Mouse (Mus musculus) lung, embryonic 14.5 days (tissue): Measurements from ENCODE around the gene Olfr237-ps1. TPM values are rescaled to one million over a fixed set of nuclear protein-coding genes. Genes with fewer than 3 reads are reported as not detected.

Experiments
- ATAC-seq: fragments of 200-750 bp; cut with Nextera tagmentation; 2 replicates; pipeline ENCODE4 v1.8.0; 2017; ENCODE audit warnings: mild to moderate bottlenecking, moderate TSS enrichment, moderate library complexity; ENCODE audit not compliant: insufficient read depth
- DNase-seq: peaks from one replicate; pipeline ENCODE4 v3.0.0-alpha.2; 2015
- H3K27ac ChIP-seq: fragments of 300-500 bp; sonication (generic); 2 replicates; pipeline ENCODE4 v1.5.1; 2014; ENCODE audit warnings: low read depth, mild to moderate bottlenecking, moderate library complexity
- H3K27me3 ChIP-seq: fragments of 300-500 bp; sonication (generic); 2 replicates; pipeline ENCODE4 v1.6.1; 2014; ENCODE audit warnings: low read length, control low read depth; ENCODE audit not compliant: insufficient read depth
- H3K36me3 ChIP-seq: fragments of 300-500 bp; sonication (generic); 2 replicates; pipeline ENCODE4 v1.6.1; 2014; ENCODE audit warnings: control low read depth; ENCODE audit not compliant: insufficient read depth
- H3K4me1 ChIP-seq: fragments of 300-500 bp; sonication (generic); 2 replicates; pipeline ENCODE4 v1.6.1; 2014; ENCODE audit warnings: antibody characterized with exemption, control low read depth; ENCODE audit not compliant: insufficient read depth
- H3K4me2 ChIP-seq: fragments of 300-500 bp; sonication (generic); 2 replicates; pipeline ENCODE4 v1.6.1; 2014; ENCODE audit warnings: mild to moderate bottlenecking
- H3K4me3 ChIP-seq: fragments of 300-500 bp; sonication (generic); 2 replicates; pipeline ENCODE4 v1.5.1; 2014; ENCODE audit warnings: low read depth, low read length
- H3K9ac ChIP-seq: fragments of 300-500 bp; sonication (generic); 2 replicates; pipeline ENCODE4 v1.6.1; 2014
- H3K9me3 ChIP-seq: fragments of 300-500 bp; sonication (generic); 2 replicates; pipeline ENCODE4 v1.6.1; 2016; ENCODE audit warnings: low read depth, low read length, control low read depth
- CTCF ChIP-seq: IDR thresholded peaks from 2 replicates; pipeline ENCODE4 v1.5.1; 2016; ENCODE audit warnings: antibody characterized with exemption, low read depth
- WGBS: fragments of 180-500 bp; shearing (Covaris S2); extraction: QIAGEN DNeasy Blood & Tissue Kit; methylation state at CpG from one replicate; pipeline ENCODE4 v1.1.7; 2014; 5-methylcytosine and 5-hydroxymethylcytosine counted together
- polyA plus RNA-seq: library from polyadenylated mRNA; unstranded; fragments of >200 nt; fragmentation: Nextera tagmentation; extraction: Ambion mirVana; gene quantifications from 2 replicates; pipeline ENCODE4 v1.2.1, GENCODE M21; 2014

Olfr237-ps1 gene
- polyA plus RNA-seq, 1 experiment from 2014 or later = not detected

DNA sequence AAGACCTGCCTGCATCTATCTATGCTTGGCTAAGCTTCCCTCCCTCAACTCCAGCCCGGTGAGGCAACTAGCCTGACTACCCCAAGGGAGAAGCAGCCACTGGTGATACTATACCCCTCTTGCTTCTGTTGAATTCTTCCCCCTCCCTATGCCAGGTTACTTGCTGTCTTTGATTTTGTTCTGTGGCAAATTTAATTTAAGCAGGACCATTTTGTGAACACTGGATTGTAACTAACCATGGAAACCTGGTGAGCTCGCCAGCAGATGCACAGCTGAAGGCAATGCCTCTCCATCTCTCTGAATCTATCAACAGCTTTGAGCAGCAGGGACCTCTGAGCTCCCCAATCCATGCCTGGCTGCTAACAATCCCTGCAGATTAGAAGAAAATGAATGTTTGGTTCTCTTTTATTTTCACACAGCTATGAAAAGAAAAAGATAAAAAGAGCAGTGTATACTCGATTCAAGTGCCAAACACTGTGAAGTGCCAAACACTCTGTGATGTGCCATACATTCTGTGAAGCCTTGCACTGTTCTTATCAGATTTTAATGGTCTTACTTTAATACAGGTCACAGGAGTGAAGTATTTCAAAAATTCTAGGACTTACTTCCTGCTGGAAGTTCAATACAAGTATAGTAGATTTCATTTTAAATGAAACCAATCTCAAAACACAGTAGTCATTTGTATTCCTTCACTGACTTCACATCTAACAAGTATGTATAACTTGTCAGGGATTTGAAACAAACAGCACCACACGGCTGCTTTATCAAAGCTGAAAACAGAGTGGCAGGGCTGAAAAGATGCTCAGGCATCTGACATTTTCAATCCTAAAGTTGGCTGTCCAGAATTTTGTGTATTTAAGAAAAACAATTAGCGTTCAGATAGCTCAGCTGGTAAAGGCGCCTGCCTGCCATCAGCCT, 32.5 kb downstream of the Olfr237-ps1 start:
- no peaks in the 10 kb centered on the region for H3K9me3 ChIP-seq
- TF ChIP-seq CTCF = no peak
- H3K36me3 ChIP-seq = no peaks in the 10 kb centered on the region
- no peak overlapping the region for H3K4me3 ChIP-seq
- ATAC-seq = no peak
- no peak overlapping the region for H3K4me2 ChIP-seq
- H3K27me3 ChIP-seq = no peaks in the 10 kb centered on the region
- no peak for DNase-seq
- H3K4me1 ChIP-seq = no peaks in the 10 kb centered on the region
- H3K27ac ChIP-seq = no peak overlapping the region
- H3K9ac ChIP-seq = no peak overlapping the region
- 38% methylated on average over 6 of the region's 6 CpGs for WGBS

DNA sequence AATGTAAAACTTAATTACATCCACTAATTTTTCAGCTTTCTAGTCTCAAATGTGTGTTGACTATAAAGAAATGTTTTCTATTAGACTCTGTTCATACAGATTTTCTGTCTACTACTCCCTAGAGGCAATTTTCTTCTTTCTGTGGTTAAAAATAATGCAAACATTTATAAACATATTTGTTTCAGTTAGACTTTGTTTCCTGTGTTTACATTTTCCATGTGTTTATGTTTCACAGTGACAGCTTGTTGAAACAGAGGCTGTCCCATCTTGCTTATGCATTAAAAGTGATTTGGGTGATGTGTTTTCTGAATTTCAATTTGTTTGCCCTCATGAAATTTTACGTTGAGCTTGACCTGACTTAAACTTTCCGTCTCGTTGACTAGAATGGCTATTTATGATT, 44.6 kb downstream of the Olfr237-ps1 start:
- Histone ChIP-seq H3K4me1 (no peaks in the 10 kb centered on the region), H3K27ac (peak overlapping the region; percentile 65), H3K9me3 (no peaks in the 10 kb centered on the region), H3K4me2 (no peak overlapping the region), H3K9ac (no peak overlapping the region), H3K27me3 (no peaks in the 10 kb centered on the region), H3K4me3 (no peak overlapping the region), H3K36me3 (no peaks in the 10 kb centered on the region)
- no peak for TF ChIP-seq CTCF
- 24% methylated on average over 3 of the region's 3 CpGs for WGBS
- DNase-seq (peak; percentile 78), ATAC-seq (peak; percentile 70; the same call in 1 of the 2 replicates)

DNA sequence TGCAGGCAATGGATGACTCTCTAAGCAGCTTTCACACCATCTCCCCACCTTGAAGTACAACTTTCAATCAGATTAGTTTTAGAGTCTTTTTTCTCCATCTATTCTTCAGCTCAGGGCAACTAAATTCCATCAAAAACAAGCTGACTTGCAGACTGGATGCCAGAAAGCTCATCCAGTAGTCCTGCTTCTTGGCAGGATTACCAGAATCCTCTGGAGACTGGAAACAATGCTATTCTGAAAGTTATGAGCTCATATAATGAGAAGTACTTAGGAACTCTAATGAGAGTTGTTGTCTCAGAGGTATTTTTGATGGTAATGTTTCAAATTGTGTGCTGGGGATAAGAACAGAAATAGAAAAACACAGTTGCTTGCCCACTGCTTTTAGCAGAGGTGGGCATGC, 50.4 kb downstream of the Olfr237-ps1 start, which contains the start of gene Olfr435:
Gene Olfr435, plus strand, starts transcription at position 366 of the 400 bp plus-strand sequence.
- no peak within 1 kb of the TSS for H3K4me2 ChIP-seq
- H3K36me3 ChIP-seq = no peaks in the 10 kb centered on the region
- ATAC-seq (no peak), DNase-seq (peak; percentile 19)
- H3K27me3 ChIP-seq = no peaks in the 10 kb centered on the region
- TF ChIP-seq CTCF = no peak
- no peaks in the 10 kb centered on the region for H3K9me3 ChIP-seq
- no peaks in the 10 kb centered on the region for H3K4me1 ChIP-seq
- no peak within 1 kb of the TSS for H3K9ac ChIP-seq
- H3K4me3 ChIP-seq = no peak within 1 kb of the TSS
- H3K27ac ChIP-seq = no peak within 1 kb of the TSS

DNA sequence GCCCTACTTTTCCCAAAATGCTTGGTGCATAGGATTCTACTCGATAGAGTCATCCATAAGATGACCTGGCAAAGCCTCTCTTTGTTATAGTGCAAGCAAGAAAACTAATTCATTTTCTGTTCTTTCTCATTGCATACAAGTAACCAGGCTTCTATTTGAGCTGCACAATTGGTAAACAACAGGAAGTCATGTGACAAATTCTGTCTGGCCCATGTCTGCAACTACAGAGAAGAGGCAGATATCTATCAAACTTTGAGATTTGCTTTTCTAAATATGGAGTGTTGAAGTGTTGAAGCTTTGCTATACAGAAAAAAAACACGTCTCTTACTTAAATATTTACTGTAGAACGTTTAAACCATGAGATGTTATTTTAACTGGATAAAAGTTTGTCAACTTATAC, 51.7 kb downstream of the Olfr237-ps1 start:
- DNase-seq (peak; percentile 64), ATAC-seq (peak; percentile 79)
- Histone ChIP-seq H3K27me3 (no peaks in the 10 kb centered on the region), H3K4me3 (no peak overlapping the region), H3K9ac (no peak overlapping the region), H3K4me1 (no peaks in the 10 kb centered on the region), H3K27ac (no peak overlapping the region), H3K4me2 (no peak overlapping the region), H3K36me3 (no peaks in the 10 kb centered on the region), H3K9me3 (no peaks in the 10 kb centered on the region)
- TF ChIP-seq CTCF = no peak
- WGBS = 25% methylated on average over 3 of the region's 3 CpGs

DNA sequence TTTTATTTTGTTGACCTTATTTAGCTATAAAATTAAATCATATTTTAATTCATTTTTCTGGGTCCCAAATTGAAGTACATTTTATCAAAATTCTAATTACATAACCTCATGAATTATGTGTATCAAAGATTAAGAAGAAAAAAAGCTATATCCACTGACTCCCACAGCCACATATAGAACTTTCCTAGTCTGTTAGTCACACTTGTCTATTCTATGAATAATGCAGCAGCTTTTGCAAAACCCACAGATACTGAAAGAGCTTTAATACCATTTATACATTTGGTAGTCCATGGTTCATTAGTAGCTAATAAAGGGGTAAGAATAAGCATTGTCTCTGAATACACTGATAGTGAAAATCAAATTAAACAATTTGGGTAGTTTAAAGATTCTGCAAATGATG, 56.4 kb downstream of the Olfr237-ps1 start:
- no peaks in the 10 kb centered on the region for H3K4me1 ChIP-seq
- TF ChIP-seq CTCF = no peak
- no peaks in the 10 kb centered on the region for H3K27me3 ChIP-seq
- no peak overlapping the region for H3K4me2 ChIP-seq
- H3K27ac ChIP-seq = no peak overlapping the region
- ATAC-seq (no peak), DNase-seq (no peak)
- H3K9ac ChIP-seq = no peak overlapping the region
- H3K9me3 ChIP-seq = no peaks in the 10 kb centered on the region
- no peaks in the 10 kb centered on the region for H3K36me3 ChIP-seq
- no peak overlapping the region for H3K4me3 ChIP-seq

DNA sequence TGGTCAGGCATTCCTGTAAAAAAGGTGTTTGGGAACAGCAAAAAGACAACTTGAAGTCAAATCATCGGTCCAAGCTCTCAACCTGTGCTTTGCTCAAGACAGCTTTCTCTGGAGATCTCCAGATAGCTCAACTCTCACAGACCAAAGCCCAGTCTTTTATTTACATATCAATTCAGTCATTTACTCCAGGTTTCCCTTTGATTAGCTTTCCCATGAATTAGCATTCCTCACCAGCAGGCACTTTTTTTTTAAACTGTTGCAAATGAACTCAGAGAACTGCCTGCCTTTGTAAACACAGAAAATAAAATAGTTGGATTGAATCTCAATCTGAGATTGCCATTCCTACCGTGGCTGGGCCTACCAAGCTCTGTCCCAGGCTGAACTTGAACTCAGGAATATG, 59.0 kb downstream of the Olfr237-ps1 start:
- no peak overlapping the region for H3K9ac ChIP-seq
- H3K4me2 ChIP-seq = no peak overlapping the region
- DNase-seq = no peak
- H3K27ac ChIP-seq = no peak overlapping the region
- no peaks in the 10 kb centered on the region for H3K9me3 ChIP-seq
- 51% methylated on average over 2 of the region's 2 CpGs for WGBS
- TF ChIP-seq CTCF = no peak
- no peaks in the 10 kb centered on the region for H3K36me3 ChIP-seq
- ATAC-seq = no peak
- H3K27me3 ChIP-seq = no peaks in the 10 kb centered on the region
- no peaks in the 10 kb centered on the region for H3K4me1 ChIP-seq
- H3K4me3 ChIP-seq = no peak overlapping the region

Other genes starting within 250 kb of the Olfr237-ps1 start
- gene Olfr447, start 237.7 kb upstream of the Olfr237-ps1 start, polyA plus RNA-seq = not detected in 2 replicates
- gene Olfr446, start 225.2 kb upstream of the Olfr237-ps1 start, polyA plus RNA-seq = not detected in 2 replicates
- gene Olfr444, start 197.5 kb upstream of the Olfr237-ps1 start, polyA plus RNA-seq = not detected in 2 replicates
- not detected in 2 replicates for gene Olfr441, start 40.2 kb upstream of the Olfr237-ps1 start, polyA plus RNA-seq
- gene Olfr437, start 16.7 kb downstream of the Olfr237-ps1 start, polyA plus RNA-seq = not detected in 2 replicates
- not detected in 2 replicates for gene Olfr13, start 25.6 kb downstream of the Olfr237-ps1 start, polyA plus RNA-seq
- not detected in 2 replicates for gene Olfr435, start 50.6 kb downstream of the Olfr237-ps1 start, polyA plus RNA-seq
- not detected in 2 replicates for gene Olfr434, start 66.5 kb downstream of the Olfr237-ps1 start, polyA plus RNA-seq
- not detected in 2 replicates for gene Olfr47, start 85.0 kb downstream of the Olfr237-ps1 start, polyA plus RNA-seq
- 20.3 and 21.2 TPM in 2 replicates for gene Arhgef5, start 119.0 kb downstream of the Olfr237-ps1 start, polyA plus RNA-seq
- gene Nobox, start 163.0 kb downstream of the Olfr237-ps1 start, polyA plus RNA-seq = 0.29 and 0.45 TPM in 2 replicates